Mouse (Mus musculus) 3T3-L1 (cell line): ENCODE measurements at regions not wholly inside any gene's neighbourhood (a gene's known extent, or its start where the extent isn't known, plus 50 kb on each side); places are given as distances from the start of the nearest gene placed in this dataset.
A peak's percentile ranks its signal among the peaks of the same experiment; 100 is the strongest.

Experiments
- DNase-seq: peaks from one replicate; pipeline ENCODE4 v3.0.0-alpha.2; 2015; ENCODE audit warnings: low read depth, low spot score

DNA sequence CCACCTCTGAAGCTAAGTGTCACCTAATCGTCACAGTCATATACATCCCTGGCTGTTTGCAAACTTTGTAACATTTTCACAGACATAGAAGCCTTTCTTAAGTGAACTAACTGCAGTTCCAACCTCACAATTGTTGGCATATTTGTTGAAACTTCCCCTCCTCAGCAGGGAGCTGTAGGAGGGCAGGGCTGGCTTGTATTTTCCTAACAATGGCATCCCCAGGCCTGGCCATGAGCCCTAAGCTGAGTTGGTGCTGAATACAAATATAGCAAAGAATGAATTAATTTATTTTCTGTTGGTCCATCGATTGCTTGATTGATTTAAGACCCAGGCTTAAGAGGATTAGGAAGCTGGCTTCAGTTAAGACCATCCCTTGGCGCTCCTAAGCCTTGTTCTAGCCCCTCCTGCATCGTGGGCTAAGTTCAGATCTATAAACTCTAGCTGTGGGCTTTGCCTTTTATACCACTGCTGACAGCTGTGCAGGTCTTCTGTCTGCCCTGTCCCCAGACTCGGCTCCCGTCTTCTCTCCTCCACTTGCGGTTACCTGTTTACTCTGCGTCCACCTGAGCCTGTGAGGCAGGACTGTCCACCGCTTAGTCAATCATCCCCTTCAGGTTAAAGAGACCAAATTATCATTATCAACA, 269.8 kb downstream of the Hlx start:
- DNase-seq = no peak

DNA sequence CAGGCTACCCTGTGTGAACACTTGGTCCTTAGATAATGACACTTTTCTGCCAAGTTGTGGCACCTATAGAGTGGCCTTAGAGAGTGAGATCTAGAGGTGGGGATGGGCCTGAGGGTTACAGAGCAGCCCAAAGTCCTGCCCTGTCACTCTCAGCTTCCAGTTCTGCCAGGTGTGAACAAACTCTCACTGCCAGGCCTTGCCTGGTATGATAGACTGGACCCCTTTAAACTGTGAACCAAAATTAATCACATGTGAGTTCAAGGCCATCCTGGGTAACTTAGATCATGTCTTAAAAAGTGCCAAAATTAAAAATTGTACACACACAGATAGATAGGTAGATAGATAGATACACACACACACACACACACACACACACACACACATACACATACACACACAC, 271.0 kb downstream of the Hlx start:
- no peak for DNase-seq

DNA sequence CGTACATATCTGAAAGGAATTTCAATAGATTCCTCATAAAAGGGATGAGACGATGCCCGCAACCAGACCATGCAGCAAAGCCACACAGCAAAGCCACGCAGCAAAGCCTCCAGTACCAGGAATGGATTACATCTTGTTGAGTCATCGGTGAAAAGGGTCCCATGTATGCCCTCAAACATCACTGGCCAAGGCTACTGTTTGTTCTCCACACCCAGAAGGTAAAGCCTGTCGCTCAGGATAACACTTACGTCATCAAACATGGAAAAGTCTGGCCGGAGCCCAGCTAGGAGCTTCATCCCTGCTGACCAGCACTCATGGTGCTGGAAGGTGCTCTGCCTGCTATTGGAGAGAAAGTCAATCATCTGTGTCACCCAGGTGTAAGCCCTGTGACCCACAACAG, 275.7 kb downstream of the Hlx start:
- DNase-seq = peak; percentile 12

DNA sequence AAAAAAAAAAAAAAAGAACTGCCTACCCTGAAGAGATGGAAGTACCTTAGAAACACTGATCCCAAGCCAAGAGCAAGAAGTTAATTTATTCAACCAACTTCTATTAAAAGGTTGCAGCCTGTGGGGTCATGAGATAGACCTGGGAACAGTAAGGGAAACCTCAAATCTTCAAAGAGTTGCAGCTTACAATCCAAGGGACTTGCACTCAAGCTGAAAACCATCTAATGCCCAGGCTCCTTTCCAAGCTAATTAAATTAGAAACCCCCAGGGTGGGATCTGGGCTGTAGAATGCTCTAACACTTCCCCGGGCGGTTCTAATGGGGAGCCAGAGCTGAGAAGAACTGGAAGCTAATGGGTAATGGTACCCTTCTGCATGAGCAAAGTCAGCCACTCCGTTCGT, 278.0 kb downstream of the Hlx start:
- DNase-seq = no peak

DNA sequence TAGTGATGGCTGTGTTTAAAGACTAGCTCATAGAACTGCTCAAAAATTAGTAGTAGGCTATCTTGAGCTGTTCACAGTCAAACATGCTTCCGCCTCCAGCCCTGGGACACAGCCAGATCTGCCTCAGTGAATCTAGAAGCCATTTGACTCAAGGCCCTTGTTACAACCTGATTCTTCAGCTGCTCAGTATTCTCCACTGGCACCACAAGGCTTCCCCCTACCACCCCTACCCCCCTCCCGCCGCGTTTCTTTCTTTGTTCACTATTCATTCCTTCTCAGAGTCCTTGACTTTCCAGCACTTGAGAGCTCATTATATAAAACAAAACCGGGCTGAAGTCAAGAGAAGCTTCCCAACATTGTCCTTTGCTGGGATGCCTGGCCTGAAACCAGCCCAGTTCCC, 278.7 kb downstream of the Hlx start:
- DNase-seq = no peak

DNA sequence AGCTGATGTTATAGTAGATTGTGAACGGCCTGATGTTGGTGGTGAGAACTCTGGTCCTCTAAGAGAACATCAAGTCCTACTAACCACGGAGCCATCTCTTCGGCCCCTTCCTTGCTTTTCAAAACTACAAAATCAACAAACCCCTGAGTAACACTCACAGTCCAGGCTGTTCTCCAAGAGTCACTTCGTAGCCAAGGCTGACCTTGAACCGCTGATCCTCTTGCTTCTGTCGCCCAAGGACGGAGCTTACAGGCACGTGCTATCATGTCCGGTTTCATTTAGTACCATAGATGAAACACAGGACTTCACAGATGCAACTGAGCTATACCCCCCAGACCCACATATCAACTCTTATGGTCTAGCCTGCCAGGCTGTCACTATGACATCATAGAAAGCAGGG, 279.4 kb downstream of the Hlx start:
- DNase-seq = no peak

DNA sequence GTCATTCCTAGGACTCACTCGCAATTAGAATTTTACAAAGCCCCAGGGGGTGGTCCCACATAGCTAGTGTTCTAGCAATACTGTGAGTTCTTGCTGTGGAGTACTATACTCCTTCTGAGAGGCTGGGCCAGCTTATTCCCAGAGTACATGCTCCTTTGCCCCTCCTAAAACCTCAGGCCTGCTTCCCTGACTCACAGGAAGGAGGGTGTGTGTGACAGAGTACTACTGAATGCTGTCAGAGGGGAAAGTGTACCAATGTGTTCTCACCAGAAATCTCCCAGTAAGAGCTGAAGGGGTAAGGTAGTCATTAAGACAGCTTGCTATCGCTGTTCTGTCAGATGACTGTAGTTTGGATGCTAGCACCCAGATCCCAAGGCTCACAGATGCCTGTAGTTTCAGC, 280.7 kb downstream of the Hlx start:
- peak; percentile 61 for DNase-seq

DNA sequence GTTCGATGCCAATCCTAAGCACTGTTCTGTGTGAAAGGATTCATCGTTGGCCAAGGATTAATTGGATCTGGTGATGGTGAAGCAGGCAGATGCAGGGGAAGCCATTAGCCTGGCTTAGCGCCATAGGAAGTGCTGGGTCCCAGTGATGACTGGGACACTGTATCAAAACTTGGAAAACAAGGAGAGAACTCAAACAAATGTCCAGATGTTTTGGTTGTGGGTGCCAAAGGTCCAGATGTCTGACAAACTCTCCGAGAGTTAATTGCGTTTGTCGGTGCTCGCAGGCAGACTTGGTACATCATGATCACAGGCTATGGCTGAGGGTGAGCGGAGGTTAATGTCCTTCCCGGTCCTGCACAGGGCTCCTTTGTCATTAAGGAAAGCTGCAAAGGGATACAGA, 283.4 kb downstream of the Hlx start:
- DNase-seq = no peak

DNA sequence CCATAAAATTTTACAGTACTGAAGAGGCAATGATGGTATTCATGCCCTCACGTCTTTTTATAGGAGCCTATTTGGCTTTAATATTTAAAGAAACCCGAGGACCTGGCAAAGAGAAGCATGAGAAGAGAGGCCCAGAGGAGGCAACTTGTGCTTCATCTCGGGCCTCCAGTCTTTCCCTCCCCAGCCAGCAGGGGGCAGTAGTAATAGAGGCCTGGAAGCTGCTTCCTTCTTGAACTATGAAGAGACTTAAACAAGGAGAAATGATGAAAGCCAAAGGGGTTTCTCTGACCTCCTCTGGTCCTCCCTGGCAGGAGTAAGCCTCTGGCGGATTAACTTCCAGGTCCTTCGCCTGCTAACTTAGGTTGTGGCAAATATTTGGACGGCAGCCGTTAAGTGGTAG, 284.5 kb downstream of the Hlx start:
- DNase-seq = peak; percentile 82

DNA sequence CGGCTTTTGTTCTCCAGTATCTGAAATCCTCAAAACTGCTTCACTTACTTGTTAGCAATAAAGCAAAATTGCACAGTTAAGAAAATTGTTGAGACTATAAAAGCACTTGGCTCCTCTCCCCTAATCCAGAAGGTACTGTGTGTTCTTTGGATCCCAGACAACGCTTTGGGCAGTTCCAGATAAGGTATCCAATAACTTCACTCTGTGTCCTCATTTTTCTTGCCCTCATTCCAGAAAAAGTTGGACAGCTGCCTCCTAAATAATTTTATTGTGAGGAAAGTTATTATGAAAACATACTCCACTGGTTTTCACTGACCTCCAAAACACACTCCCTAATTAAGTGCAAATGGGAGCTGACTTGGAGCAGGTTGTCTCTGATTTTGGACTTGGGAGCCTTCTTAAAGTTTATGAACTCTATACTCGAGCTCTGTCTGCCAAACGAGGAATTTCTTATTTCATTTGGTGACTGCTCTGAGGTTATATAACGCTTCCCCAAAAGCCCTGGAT, 285.2 kb downstream of the Hlx start:
- no peak for DNase-seq

DNA sequence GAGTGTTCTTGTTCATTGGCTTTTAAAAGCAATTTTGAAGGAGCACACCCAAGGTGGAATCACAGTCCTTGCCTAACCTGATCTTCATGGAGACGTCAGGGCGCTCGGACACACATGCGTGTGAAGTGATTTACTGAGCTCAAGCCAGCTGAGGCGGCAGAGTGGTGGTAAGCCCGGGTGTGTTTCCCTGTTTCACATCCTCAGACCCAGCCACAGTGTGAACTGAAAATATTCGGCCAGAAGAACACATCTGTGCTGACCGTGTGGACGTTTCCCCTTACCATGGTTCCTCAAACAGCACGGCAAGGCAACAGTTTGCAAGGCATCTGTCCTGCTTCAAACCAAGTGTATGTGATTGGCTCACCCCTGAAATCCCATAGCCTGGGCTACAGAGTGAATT, 288.2 kb downstream of the Hlx start:
- no peak for DNase-seq

DNA sequence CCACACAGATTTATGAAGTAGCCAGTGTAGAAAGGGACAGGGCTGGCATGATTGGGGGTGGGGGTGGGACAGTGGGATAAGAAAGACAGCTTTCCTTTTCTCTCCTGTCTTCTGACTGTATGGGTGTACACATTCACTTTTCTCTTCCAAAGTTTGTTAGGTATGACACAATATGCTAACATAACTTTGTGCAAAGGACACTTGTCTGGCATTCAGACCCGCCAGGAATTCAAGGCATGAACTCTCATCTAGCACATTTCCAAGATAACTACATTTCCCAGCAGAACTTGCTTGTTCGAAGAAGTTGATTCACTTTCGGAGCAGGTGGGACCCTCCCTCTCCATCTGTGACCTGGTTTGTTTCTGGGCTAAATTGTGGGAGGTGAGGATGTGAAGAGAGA, 289.7 kb downstream of the Hlx start:
- DNase-seq = no peak

DNA sequence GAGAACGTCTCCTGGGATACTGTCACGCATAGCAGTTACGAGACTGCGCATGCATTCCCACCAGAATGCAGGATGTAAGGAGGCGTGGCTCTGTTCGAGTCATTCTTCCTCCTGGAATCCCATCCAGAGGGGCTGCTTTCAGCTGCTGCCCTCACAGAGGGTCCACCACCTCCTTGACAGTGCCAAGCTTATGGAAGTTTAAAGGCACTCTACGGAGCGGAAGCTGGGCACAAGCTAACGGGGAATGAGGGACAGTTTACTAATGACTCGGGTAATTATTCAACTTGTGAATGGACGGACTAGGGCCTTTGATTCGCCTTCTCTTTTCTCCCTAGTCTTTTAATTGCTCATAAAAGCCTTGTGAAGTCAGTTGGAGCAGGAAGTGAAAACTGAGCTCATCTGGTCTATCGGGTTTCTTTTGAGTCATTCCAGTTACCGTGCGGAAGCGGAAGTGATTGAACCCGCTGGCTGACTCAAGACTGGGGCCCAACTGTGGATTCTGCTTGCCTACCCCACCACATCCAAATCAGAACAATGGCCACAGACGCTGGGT, 291.3 kb downstream of the Hlx start:
- DNase-seq = no peak

DNA sequence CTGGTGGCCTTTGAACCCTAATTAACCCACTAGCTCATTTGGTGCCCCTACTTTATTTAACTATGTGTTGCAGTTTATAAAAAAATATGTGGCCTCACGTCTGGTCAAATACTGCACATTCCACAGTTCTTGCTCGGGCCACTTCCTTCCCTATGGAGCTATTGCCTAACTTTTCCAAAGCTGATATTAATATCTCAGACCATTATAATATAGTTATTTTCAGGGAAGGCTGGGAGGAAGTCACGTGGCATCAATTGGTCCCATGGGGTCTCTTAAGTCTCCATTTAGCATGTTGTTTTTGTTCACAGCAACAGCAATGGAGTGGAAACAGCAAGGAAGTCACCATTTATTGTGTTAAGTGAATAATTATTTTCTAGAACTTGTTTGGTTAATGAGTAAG, 292.9 kb downstream of the Hlx start:
- no peak for DNase-seq

DNA sequence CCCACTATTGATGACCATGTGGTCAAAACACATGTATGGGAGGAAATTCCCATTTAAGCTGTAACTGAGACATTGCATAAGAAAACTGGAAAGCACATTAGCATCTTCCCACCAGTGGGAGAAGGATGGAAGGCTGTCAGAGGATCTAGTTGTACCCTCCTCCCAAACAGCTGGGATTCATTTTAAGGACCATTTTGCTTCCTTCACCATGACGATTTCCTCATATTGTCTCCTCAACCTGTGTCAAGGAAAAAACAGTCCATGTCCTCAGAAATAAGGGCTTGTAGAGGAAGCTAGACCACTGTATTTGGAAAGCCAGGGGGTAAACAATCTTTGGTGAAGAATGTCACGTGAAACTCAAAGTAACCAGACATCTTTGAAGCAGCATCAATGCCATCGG, 296.0 kb downstream of the Hlx start:
- DNase-seq = no peak

DNA sequence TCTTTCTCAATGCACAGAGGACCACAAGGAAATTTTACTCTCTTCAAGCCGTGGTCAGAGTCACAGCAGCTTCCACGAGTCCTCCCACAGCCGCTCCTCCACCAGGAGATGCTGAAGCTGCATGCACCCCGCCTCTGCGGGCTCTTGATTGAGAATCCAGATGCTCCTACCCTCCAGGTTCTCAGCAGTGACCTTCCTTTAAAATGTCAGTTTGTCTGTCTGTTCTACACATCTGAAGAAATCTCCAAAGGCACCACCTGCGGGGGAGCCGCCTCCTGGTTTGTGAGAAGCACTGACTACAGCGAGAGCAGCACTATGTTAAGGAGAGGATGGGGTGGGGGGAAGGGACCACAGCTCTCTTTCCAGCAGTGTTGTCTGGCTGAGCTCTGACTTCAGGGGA, 303.8 kb downstream of the Hlx start:
- no peak for DNase-seq

DNA sequence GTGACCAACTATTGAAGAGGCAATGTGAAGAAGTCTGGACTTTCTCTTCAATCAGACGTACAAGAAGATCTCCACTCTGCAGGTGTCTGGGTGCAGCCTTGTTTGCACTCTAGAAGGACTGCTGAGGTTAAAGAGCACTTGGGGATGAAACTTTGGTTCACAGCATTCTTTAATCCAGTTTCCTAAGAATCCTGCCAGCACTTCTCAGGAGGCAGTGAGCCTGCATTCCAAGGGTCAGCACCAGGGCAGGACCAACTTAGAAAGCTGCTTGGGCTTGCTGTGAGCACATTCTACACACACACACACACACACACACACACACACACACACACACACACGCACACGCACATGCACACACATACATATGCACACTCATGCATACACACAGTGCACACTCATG, 304.4 kb downstream of the Hlx start:
- DNase-seq = no peak

DNA sequence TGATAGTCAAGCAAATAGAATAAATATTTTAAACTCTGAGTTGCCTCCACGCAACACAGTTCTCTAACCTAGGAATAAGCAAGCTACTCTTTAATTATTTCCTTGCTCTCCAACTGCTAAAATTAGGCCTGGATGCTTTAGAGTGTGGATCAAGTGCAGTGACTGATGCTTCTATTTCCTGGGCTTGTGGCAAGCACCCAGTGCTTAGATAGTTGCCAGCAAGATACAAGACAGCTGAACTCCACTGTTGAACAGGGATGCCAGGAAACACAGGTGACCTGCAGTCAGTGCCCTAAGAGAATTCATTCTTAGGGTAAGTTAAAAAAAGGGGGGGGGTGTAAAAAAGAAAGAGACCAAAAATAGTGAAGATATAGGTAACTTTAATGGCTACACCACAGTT, 306.7 kb downstream of the Hlx start:
- DNase-seq = no peak

DNA sequence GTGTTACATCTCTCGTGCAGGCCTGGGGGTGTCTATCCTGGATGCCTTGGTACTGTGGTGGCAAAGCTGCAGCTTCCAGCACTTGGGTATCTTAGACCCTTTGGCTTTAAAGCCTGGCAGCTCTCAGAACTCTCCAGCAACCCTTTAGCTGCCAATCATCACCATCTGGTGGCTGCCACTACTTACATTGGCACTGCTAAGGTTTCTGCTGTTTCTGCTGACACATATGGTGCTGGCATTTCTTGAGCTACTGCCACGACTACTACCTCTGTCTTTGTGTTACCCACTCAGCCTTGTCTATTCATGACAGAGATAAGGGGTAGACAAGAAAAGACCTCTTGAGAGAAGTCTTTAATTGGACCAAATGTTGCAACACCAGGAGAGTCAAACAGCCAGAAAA, 308.4 kb downstream of the Hlx start:
- no peak for DNase-seq

DNA sequence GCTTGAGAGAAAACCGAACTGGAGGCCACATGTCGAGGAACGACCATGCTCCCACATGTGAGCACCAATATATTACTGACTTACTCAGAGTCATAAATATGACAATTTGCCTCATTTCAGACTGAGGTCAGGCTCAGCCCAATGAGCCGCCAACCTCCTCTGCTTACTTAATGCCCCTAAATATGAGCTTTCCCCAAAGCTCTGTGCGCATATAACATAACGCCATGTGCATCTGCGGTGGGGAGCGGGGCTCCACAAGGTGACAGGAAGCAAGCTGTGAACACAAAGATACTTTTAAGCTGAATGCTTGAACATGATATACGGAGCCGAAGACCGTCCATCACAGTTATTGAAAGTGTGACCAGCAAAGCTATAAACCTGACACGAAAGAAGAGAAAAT, 319.8 kb downstream of the Hlx start:
- DNase-seq = no peak

DNA sequence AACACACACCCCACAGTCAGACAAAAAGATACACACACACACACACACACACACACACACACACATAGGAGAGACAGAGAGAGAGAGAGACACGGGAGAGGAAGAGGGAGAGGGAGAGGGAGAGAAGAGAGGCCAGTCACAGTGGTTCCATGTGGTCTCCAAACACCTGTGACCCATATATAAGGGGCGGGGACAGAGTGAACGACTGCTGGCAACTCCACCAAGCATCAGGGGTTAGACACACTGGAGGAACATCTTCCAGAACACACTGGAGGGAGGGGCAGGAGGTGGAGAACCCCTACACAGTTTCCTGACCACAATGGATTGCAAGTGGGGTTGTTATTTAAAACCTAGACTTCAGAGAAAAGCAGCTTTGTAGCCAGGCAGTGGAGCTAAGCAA, 321.4 kb downstream of the Hlx start:
- no peak for DNase-seq

DNA sequence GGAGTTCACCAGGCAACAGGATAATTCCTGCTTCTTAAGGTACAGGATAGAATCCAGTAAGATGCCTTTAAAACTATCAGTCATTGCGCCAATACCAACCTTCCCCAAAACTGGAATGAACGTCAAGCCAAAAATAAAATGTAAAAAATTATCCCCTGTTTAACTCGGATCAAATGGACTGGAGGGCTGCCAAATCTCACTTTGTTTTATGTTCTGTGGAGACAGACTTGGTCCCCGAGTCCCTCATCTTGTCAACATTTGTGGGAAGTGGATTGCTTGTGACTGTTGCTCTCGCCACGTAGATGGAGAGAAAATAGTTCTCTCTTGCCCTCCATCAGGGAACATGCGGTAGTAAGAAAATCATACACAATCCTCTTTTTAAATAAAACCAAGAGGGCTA, 322.4 kb downstream of the Hlx start:
- no peak for DNase-seq

DNA sequence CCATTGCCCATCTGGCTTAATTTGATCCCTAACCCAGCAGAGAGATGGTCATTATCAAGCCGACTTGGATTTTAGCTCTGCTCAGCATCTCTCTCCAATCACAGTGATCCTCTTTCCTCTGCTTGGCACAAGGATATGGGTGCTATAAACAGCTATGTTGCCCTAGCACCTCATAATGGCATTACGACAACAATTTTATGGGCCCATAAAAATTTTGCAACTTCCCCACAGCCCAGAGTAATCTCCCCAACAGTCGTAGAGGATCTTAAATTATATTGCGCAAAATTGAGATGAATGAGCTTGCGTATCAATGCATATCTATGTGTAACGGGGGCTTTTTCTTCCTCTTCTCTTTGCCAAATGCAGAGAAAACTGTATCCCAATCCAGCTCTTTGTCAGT, 329.4 kb downstream of the Hlx start:
- no peak for DNase-seq

DNA sequence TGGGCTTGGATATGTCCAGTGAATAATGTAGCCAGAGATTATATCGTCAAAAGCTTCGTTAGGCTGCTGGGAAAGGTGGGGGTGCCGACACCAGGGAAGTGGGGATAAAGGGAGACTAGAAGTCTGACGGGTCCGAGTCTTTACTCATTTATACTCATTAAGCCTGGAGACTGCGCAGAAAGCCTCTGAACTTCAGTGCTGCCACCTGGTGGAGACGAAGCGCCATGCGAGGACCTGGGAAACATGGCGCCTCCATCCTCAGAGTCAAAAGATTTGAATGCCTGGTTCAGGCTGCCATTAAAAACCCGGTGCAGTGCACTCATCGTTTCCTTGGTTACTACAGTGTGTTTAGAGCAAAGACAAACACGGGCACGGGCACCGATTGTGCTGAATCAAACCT, 337.2 kb downstream of the Hlx start:
- peak; percentile 46 for DNase-seq
